Mouse (Mus musculus) midbrain, embryonic 14.5 days (tissue): Measurements from ENCODE around the gene Hdac5. TPM values are rescaled to one million over a fixed set of nuclear protein-coding genes. Genes with fewer than 3 reads are reported as not detected.

Experiments
- ATAC-seq: fragments of 200-750 bp; cut with Nextera tagmentation; 2 replicates; pipeline ENCODE4 v1.8.0; 2017; ENCODE audit warnings: moderate number of reproducible peaks, moderate library complexity; ENCODE audit not compliant: low FRiP score, low TSS enrichment
- DNase-seq: peaks from one replicate; pipeline ENCODE4 v3.0.0-alpha.2; 2015
- H3K27ac ChIP-seq: fragments of 300-500 bp; sonication (generic); replicated peaks from 2 replicates; pipeline ENCODE4 v1.5.1; 2014; ENCODE audit warnings: mild to moderate bottlenecking, low read depth, low read length, moderate library complexity
- H3K27me3 ChIP-seq: fragments of 300-500 bp; sonication (generic); 2 replicates; pipeline ENCODE4 v1.6.1; 2014; ENCODE audit warnings: low read length, control low read depth, mixed read lengths; ENCODE audit not compliant: control insufficient read depth, insufficient read depth
- H3K36me3 ChIP-seq: fragments of 300-500 bp; sonication (generic); 2 replicates; pipeline ENCODE4 v1.6.1; 2014; ENCODE audit warnings: low read length, control low read depth; ENCODE audit not compliant: control insufficient read depth, insufficient read depth
- H3K4me1 ChIP-seq: fragments of 300-500 bp; sonication (generic); 2 replicates; pipeline ENCODE4 v1.6.1; 2014; ENCODE audit warnings: mild to moderate bottlenecking, antibody characterized with exemption, low read length, control low read depth; ENCODE audit not compliant: control insufficient read depth, insufficient read depth
- H3K4me2 ChIP-seq: fragments of 300-500 bp; sonication (generic); 2 replicates; pipeline ENCODE4 v1.6.1; 2014; ENCODE audit warnings: mild to moderate bottlenecking, low read length, moderate library complexity
- H3K4me3 ChIP-seq: fragments of 300-500 bp; sonication (generic); replicated peaks from 2 replicates; pipeline ENCODE4 v1.5.1; 2014; ENCODE audit warnings: low read depth, low read length
- H3K9ac ChIP-seq: fragments of 300-500 bp; sonication (generic); replicated peaks from 2 replicates; pipeline ENCODE4 v1.6.1; 2014; ENCODE audit warnings: mild to moderate bottlenecking, low read length, moderate library complexity
- H3K9me3 ChIP-seq: fragments of 300-500 bp; sonication (generic); 2 replicates; pipeline ENCODE4 v1.6.1; 2016; ENCODE audit warnings: low read length, control low read depth, mixed read lengths; ENCODE audit not compliant: control insufficient read depth
- WGBS: fragments of 180-500 bp; shearing (Covaris S2); extraction: QIAGEN DNeasy Blood & Tissue Kit; methylation state at CpG from one replicate; pipeline ENCODE4 v1.1.7; 2014; 5-methylcytosine and 5-hydroxymethylcytosine counted together
- polyA plus RNA-seq: library from polyadenylated mRNA; unstranded; fragments of >200 nt; fragmentation: Nextera tagmentation; extraction: Ambion mirVana; gene quantifications from 2 replicates; pipeline ENCODE4 v1.2.1, GENCODE M21; 2014

The Hdac5 gene
- polyA plus RNA-seq, 1 experiment from 2014 or later: 56.6 TPM

DNA sequence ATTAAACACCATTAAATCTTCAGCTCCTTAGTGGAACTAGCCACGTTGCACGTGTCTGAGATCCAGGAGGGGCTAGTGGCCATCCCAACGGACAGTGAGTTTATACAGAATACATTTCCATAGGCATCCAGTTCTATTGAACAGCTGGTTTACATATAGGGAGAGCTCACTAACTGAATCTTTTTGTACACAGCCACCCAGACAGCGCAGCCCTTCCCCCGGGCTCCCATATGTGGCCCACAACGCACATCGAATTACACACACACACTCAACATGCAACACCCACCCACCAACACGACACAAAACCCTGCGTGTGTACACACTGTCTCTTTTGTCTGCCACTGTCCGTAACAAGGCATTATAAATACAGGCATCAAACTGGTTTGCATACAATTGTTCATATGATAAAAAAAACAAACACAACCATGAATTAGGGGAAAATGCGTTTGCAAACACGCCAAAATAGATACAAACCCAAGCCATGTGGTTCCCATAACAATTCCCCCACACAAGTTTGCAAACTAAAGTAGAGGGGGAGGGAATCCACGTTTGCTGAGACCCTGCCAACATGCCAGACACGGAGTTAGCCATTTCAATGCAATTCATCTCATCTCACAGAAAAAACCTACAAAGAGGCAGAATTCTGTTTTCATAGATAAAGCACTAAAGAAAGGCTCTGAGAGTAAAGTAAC is 15.8 kb upstream of the Hdac5 start:
- Histone ChIP-seq H3K4me3 (peak overlapping the region; percentile 30), H3K36me3 (no peaks in the 10 kb centered on the region), H3K27ac (peak overlapping the region; percentile 1), H3K4me1 (peaks cover 11% of the 10 kb centered on the region; the same call in 1 of the 2 replicates), H3K9ac (peak overlapping the region; percentile 41), H3K4me2 (peak overlapping the region; percentile 60), H3K27me3 (no peaks in the 10 kb centered on the region), H3K9me3 (no peaks in the 10 kb centered on the region)
- WGBS: 50% methylated on average over 14 of the region's 14 CpGs
- no peak for DNase-seq
- no peak for ATAC-seq

GRCm38 (mm10) chr11:102244926-102245449 is 15.0 kb upstream of the Hdac5 start:
- under 1% methylated on average over 32 of the region's 32 CpGs for WGBS
- DNase-seq: peak; percentile 85
- ATAC-seq: peak; percentile 64; the same call in 1 of the 2 replicates

GRCm38 (mm10) chr11:102241874-102242273 is 11.9 kb upstream of the Hdac5 start:
- no peak for ATAC-seq
- DNase-seq: no peak
- WGBS: 52% methylated on average over 5 of the region's 5 CpGs
- Histone ChIP-seq H3K27me3 (no peaks in the 10 kb centered on the region), H3K4me2 (no peak overlapping the region), H3K9me3 (no peaks in the 10 kb centered on the region), H3K4me1 (peaks cover 8% of the 10 kb centered on the region; the same call in 1 of the 2 replicates), H3K27ac (no peak overlapping the region), H3K9ac (no peak overlapping the region), H3K36me3 (no peaks in the 10 kb centered on the region), H3K4me3 (no peak overlapping the region)

More at GRCm38 (mm10) chr11:102244926-102245449, 15.0 kb upstream of the Hdac5 start:
- peak overlapping the region; percentile 41 for H3K9ac ChIP-seq
- H3K27ac ChIP-seq: peak overlapping the region; percentile 1
- peaks cover 11% of the 10 kb centered on the region; the same call in 1 of the 2 replicates for H3K4me1 ChIP-seq
- no peaks in the 10 kb centered on the region for H3K36me3 ChIP-seq
- peak overlapping the region; percentile 60 for H3K4me2 ChIP-seq
- no peaks in the 10 kb centered on the region for H3K9me3 ChIP-seq
- H3K4me3 ChIP-seq: peak overlapping the region; percentile 30
- no peaks in the 10 kb centered on the region for H3K27me3 ChIP-seq

- Histone ChIP-seq H3K4me3 (no peak overlapping the region), H3K9ac (no peak overlapping the region), H3K4me2 (no peak overlapping the region), H3K36me3 (no peaks in the 10 kb centered on the region), H3K4me1 (peaks cover 8% of the 10 kb centered on the region; the same call in 1 of the 2 replicates), H3K9me3 (no peaks in the 10 kb centered on the region), H3K27me3 (no peaks in the 10 kb centered on the region), H3K27ac (no peak overlapping the region)
- no peak for DNase-seq
- no peak for ATAC-seq
- WGBS: 91% methylated on average over 5 of the region's 5 CpGs
These were observed 11.3 kb upstream of the Hdac5 start for GRCm38 (mm10) chr11:102241246-102241645.

GRCm38 (mm10) chr11:102240636-102241035 is 10.7 kb upstream of the Hdac5 start:
- H3K9ac ChIP-seq: no peak overlapping the region
- WGBS: 92% methylated on average over 6 of the region's 6 CpGs
- no peak overlapping the region for H3K27ac ChIP-seq
- no peak for ATAC-seq
- H3K4me3 ChIP-seq: no peak overlapping the region
- no peaks in the 10 kb centered on the region for H3K9me3 ChIP-seq
- H3K4me1 ChIP-seq: peaks cover 6% of the 10 kb centered on the region; the same call in 1 of the 2 replicates
- no peak overlapping the region for H3K4me2 ChIP-seq
- H3K36me3 ChIP-seq: no peaks in the 10 kb centered on the region
- no peak for DNase-seq
- H3K27me3 ChIP-seq: no peaks in the 10 kb centered on the region

DNA sequence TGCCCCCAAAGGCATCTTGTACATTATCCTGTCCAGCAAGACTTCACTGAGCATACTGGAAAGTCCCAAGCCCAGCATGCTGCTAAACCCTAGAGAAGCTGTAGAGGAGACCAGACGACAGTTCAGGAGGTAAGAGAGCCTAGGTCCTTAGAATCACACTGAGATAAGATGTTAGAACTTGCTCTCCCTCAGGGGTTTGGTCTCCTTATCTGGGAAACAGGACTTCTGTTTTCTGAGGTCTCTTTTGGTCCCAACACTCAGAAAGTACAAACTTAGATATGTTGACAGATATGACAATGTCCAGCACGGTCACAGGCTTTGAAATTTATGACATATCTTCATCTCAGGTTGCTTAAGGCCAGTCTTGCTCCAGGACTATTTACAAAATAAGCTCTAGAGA is 6.1 kb upstream of the Hdac5 start:
- Histone ChIP-seq H3K36me3 (no peaks in the 10 kb centered on the region), H3K9ac (no peak overlapping the region), H3K4me1 (no peaks in the 10 kb centered on the region), H3K4me2 (no peak overlapping the region), H3K27me3 (no peaks in the 10 kb centered on the region), H3K27ac (no peak overlapping the region), H3K4me3 (no peak overlapping the region), H3K9me3 (no peaks in the 10 kb centered on the region)
- no peak for ATAC-seq
- no peak for DNase-seq
- WGBS: 70% methylated on average over 2 of the region's 2 CpGs

DNA sequence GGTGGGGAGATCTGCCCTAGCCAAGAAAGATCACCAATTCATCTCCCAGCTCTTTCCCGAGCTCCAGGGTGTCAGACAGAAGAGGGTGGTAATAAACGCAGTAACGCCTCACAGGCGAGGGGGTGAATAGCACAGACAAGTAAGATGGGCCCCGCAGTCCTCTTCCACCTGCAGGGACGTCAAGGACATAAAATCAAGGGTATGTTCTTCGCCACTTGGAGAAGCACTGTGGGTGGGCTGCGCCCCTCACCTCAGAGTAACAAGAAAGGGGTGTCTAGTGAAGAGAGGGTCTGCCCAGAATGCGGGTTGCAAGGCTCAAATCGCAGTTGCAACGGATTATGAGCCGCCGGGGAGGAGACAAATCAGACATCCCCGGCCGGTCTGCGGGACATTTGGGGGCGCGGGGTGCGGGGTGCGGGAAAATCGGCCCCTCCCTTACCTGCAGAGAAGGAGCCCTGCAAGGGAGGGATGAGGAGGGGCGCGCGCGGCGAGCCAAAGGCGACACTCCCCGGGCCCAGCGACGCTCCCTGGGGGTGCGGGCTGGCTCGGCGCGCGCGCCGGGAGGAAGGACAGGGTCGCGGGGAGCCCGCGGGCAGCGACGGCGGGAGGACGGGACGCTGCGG is 524 bp downstream of the Hdac5 start:
- peaks cover 40% of the 10 kb centered on the region for H3K4me1 ChIP-seq
- peak overlapping the region; percentile 87 for H3K4me3 ChIP-seq
- H3K9me3 ChIP-seq: no peaks in the 10 kb centered on the region
- 1% methylated on average over 42 of the region's 47 CpGs for WGBS
- peak; percentile 44 for ATAC-seq
- DNase-seq: peak; percentile 68
- peak overlapping the region; percentile 69 for H3K4me2 ChIP-seq
- peak overlapping the region; percentile 97 for H3K27ac ChIP-seq
- H3K36me3 ChIP-seq: 0 out of 2 replicates have a peak, but pooled peaks cover under 1% of the 10 kb centered on the region
- no peaks in the 10 kb centered on the region for H3K27me3 ChIP-seq
- peak overlapping the region; percentile 92 for H3K9ac ChIP-seq

GRCm38 (mm10) chr11:102228646-102229268 is 1.2 kb downstream of the Hdac5 start:
- DNase-seq: no peak
- H3K4me3 ChIP-seq: peak overlapping the region; percentile 87
- H3K4me1 ChIP-seq: peaks cover 46% of the 10 kb centered on the region
- H3K9ac ChIP-seq: peak overlapping the region; percentile 92
- ATAC-seq: no peak
- no peaks in the 10 kb centered on the region for H3K27me3 ChIP-seq
- H3K9me3 ChIP-seq: no peaks in the 10 kb centered on the region
- H3K4me2 ChIP-seq: peak overlapping the region; percentile 69
- 0 out of 2 replicates have a peak, but pooled peaks cover 7% of the 10 kb centered on the region for H3K36me3 ChIP-seq
- WGBS: 4% methylated on average over 7 of the region's 7 CpGs
- peak overlapping the region; percentile 97 for H3K27ac ChIP-seq
